Mouse (Mus musculus) G1E (cell line): ENCODE results near the gene Map3k5. TPM values are rescaled to one million over a fixed set of nuclear protein-coding genes. Genes with fewer than 3 reads are reported as not detected.
A peak's percentile ranks its signal among the peaks of the same experiment; 100 is the strongest.

Experiments
- ATAC-seq: 2 replicates; pipeline ENCODE4 v1.8.0; 2016; ENCODE audit warnings: mild to moderate bottlenecking; ENCODE audit not compliant: insufficient number of reproducible peaks, poor library complexity, low FRiP score, severe bottlenecking; ENCODE audit errors: extremely low read depth
- DNase-seq: peaks from one replicate; pipeline ENCODE4 v3.0.0; 2012; ENCODE audit warnings: low spot score
- H3K27me3 ChIP-seq: 2 replicates; pipeline ENCODE4 v1.6.1; 2012; ENCODE audit warnings: mild to moderate bottlenecking, low read length, inconsistent platforms; ENCODE audit not compliant: insufficient read depth
- H3K36me3 ChIP-seq: replicated peaks from 2 replicates; pipeline ENCODE3; 2012; ENCODE audit warnings: mild to moderate bottlenecking, inconsistent platforms
- H3K4me1 ChIP-seq: 2 replicates; pipeline ENCODE4 v1.6.1; 2012; ENCODE audit warnings: low read depth, low read length, inconsistent platforms, mixed read lengths; ENCODE audit not compliant: insufficient read depth
- H3K4me3 ChIP-seq: 2 replicates; pipeline ENCODE4 v1.5.1; 2012; ENCODE audit warnings: low read depth, mild to moderate bottlenecking, inconsistent platforms, low read length, moderate library complexity, mixed read lengths
- H3K9me3 ChIP-seq: replicated peaks from 2 replicates; pipeline ENCODE4 v1.6.1; 2012; ENCODE audit warnings: inconsistent platforms
- CTCF ChIP-seq: IDR thresholded peaks from 2 replicates; pipeline ENCODE4 v1.5.1; 2012; ENCODE audit warnings: low read depth, low read length, inconsistent platforms, mixed read lengths
- GATA1 ChIP-seq: IDR thresholded peaks from 2 replicates; pipeline ENCODE4 v1.6.1; 2012; ENCODE audit warnings: borderline replicate concordance, low read length, inconsistent platforms, mixed read lengths
- GATA2 ChIP-seq: IDR thresholded peaks from 2 replicates; pipeline ENCODE4 v1.6.1; 2012; ENCODE audit warnings: low read depth, low read length, inconsistent platforms, borderline replicate concordance
- POLR2AphosphoS5 ChIP-seq: IDR thresholded peaks from 2 replicates; pipeline ENCODE4 v1.6.1; 2012; ENCODE audit warnings: low read depth, low read length, inconsistent platforms; ENCODE audit not compliant: insufficient replicate concordance
- TAL1 ChIP-seq: conservative IDR thresholded peaks from 2 replicates; pipeline ENCODE4 v1.6.1; 2012; ENCODE audit warnings: low read depth, low read length, inconsistent platforms, mixed read lengths
- polyA plus RNA-seq: library from polyadenylated mRNA; stranded (reverse); fragments of >175 nt; gene quantifications from 2 replicates; pipeline ENCODE4 v1.2.3, GENCODE M21; 2012
- total RNA-seq, 2 experiments: library from RNA; stranded (forward) in 1 of 2; stranded (reverse) in 1 of 2; fragments of 200-1000 nt in 1 of 2; fragments of >200 nt in 1 of 2; fragmentation: Nextera tagmentation in 1 of 2; gene quantifications; 2 replicates each; pipeline ENCODE4 v1.2.3; 2014 to 2017

The Map3k5 gene
- total and polyA plus RNA-seq, 3 experiments, result 0.18 to 1.4 (median 1.3) TPM

GRCm38 (mm10) chr10:20132933-20133652 is 198.8 kb downstream of the Map3k5 start:
- ATAC-seq, result no peak
- Histone ChIP-seq H3K4me1 (peaks cover 56% of the 10 kb centered on the region), H3K36me3 (peaks cover 39% of the 10 kb centered on the region)

GRCm38 (mm10) chr10:20135350-20136058 is 201.2 kb downstream of the Map3k5 start:
- Histone ChIP-seq H3K4me1 (peaks cover 51% of the 10 kb centered on the region), H3K9me3 (no peaks in the 10 kb centered on the region), H3K36me3 (peaks cover 45% of the 10 kb centered on the region), H3K4me3 (peak overlapping the region; percentile 48; the same call in 1 of the 2 replicates), H3K27me3 (no peaks in the 10 kb centered on the region)
- TF ChIP-seq TAL1 (peak; percentile 77), GATA2 (no peak)
- DNase-seq (peak; percentile 66), ATAC-seq (peak; percentile 90)

More at GRCm38 (mm10) chr10:20132933-20133652, 198.8 kb downstream of the Map3k5 start:
- TF ChIP-seq TAL1 (no peak), CTCF (no peak), GATA1 (no peak)
- Histone ChIP-seq H3K4me3 (no peak overlapping the region; the same call in 1 of the 2 replicates), H3K27me3 (no peaks in the 10 kb centered on the region), H3K9me3 (no peaks in the 10 kb centered on the region)
- no peak for DNase-seq

- TF ChIP-seq CTCF (no peak), GATA2 (no peak), POLR2AphosphoS5 (no peak), GATA1 (no peak), TAL1 (no peak)
- no peak for ATAC-seq
- Histone ChIP-seq H3K4me3 (peak overlapping the region; percentile 53; the same call in 1 of the 2 replicates), H3K36me3 (peaks cover 51% of the 10 kb centered on the region), H3K4me1 (peaks cover 51% of the 10 kb centered on the region), H3K27me3 (no peaks in the 10 kb centered on the region), H3K9me3 (no peaks in the 10 kb centered on the region)
- DNase-seq, result no peak
Measured at GRCm38 (mm10) chr10:20136505-20136904, 202.2 kb downstream of the Map3k5 start.

DNA sequence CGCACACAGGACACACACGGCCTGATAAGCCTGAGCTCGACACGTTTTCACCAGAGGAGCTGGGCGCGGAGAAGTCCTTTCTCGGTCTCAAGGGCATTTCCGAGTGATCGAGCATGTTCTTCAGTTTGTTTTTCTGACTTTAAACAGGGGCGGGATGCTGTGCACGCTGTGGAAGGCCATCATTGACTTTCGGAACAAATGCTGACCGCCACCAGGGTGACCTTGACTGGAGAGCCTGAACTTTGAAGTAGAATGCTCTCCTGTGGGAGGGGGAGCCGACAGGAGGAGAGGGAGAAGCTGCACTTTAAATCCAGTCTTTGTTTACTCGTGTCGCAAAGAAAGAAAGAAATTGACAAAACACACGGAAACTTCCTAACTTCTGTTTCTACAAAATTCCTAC is 207.1 kb downstream of the Map3k5 start:
- H3K9me3 ChIP-seq, result no peaks in the 10 kb centered on the region
- H3K27me3 ChIP-seq, result no peaks in the 10 kb centered on the region
- DNase-seq (no peak), ATAC-seq (no peak)
- H3K36me3 ChIP-seq, result peaks cover 37% of the 10 kb centered on the region
- H3K4me1 ChIP-seq, result peaks cover 15% of the 10 kb centered on the region
- TF ChIP-seq CTCF (no peak), POLR2AphosphoS5 (no peak), GATA2 (no peak), TAL1 (no peak), GATA1 (no peak)
- H3K4me3 ChIP-seq, result no peak overlapping the region

DNA sequence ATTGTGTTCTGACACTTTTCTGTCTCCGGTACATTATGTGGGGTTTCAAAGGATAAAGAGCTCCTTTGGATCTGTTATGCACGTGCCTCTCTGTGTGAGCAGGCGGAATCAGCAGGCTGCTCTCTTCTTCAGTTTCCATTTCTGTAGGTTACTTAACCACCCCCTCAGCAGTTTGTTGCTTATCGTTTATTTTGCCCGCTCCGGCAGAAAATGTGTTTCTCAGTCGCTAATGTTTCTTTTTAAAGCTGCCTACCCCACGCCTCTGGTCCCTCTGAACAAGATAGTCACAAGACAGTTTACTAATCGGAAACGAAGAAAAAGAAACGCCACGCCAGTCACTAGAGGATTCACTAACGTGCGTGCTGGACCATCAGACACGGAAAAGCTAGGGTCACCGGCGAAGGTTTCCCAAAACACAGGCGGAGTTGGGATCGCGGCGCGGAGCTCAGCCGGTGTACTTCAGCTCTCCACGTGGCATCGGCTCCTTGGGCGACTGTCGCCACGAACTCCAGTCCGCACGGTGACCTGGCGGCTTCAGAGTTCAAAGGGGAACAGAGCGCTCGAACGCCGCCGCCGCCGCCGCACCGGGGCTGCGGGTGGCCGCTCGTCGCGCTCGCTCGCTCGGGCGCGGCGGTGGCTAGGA is 214.0 kb downstream of the Map3k5 start, which contains the start of gene Map7:
Gene Map7, plus strand, starts transcription at position 342 of the 643 bp plus-strand sequence.
- DNase-seq (no peak), ATAC-seq (no peak)
- H3K36me3 ChIP-seq, result peaks cover 4% of the 10 kb centered on the region
- TF ChIP-seq GATA1 (no peak), POLR2AphosphoS5 (no peak), CTCF (no peak), GATA2 (no peak), TAL1 (no peak)
- H3K9me3 ChIP-seq, result peaks cover 12% of the 10 kb centered on the region
- H3K27me3 ChIP-seq, result peaks cover 8% of the 10 kb centered on the region; the same call in 1 of the 2 replicates
- H3K4me1 ChIP-seq, result peaks cover 15% of the 10 kb centered on the region
- H3K4me3 ChIP-seq, result peak within 1 kb of the TSS; percentile 73

DNA sequence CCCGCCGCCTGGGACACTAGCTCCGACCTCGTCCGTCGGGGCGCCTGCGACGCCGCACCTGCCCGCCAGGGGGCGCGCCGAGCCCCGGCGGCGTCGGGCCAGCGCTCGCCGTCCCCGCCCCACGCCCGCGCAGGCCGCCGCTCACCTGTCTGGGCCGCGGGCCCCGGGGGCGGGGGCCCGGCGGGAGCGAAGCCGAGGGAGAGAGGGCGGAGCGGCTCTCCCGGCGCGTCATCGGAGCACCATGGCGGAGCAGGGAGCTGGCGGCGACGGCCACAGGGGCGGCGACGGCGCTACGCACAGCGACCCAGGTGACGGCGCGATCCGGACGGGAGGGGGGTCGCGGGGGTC is 214.5 kb downstream of the Map3k5 start:
- DNase-seq (no peak), ATAC-seq (no peak)

More for the DNA sequence above, 214.5 kb downstream of the Map3k5 start:
- TF ChIP-seq GATA2 (no peak), CTCF (peak; percentile 10; the same call in 1 of the 2 replicates)
- H3K9me3 ChIP-seq, result peaks cover 12% of the 10 kb centered on the region
- peaks cover 15% of the 10 kb centered on the region for H3K4me1 ChIP-seq
- H3K4me3 ChIP-seq, result peak overlapping the region; percentile 73
- peaks cover 8% of the 10 kb centered on the region; the same call in 1 of the 2 replicates for H3K27me3 ChIP-seq
- H3K36me3 ChIP-seq, result peaks cover under 1% of the 10 kb centered on the region
